Mouse (Mus musculus): Measurements from ENCODE around the gene Ajap1. TPM values are rescaled to one million over a fixed set of nuclear protein-coding genes. Genes with fewer than 3 reads are reported as not detected.
A peak's percentile ranks its signal among the peaks of the same experiment; 100 is the strongest.

Ajap1 gene
- polyA plus RNA-seq, 1 experiment from 2014 or later: 8.6 TPM

DNA sequence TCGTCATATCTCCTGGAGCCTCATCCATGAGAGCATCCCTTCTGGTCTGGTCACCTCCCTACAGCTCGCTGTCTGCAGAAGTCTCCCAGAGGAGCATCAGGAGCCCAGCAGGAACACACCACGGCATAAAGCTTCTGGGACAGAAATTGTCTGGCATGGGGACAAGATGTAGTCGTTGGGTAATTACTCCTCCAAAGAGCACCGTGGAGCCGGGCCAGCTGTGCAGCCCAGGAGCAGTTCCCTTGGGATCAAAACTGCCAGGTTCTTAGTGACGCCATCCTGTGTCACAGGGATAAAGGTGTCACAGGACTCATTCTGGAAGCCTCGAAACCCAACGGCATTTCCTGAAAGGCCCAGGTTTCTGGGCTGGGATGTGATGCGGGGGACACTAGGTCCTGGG, 40.1 kb downstream of the Ajap1 start:
- no peak overlapping the region for H3K4me2 ChIP-seq (replicated peaks)
- H3K27ac ChIP-seq: no peak overlapping the region
- no peaks in the 10 kb centered on the region for H3K9me3 ChIP-seq
- H3K4me1 ChIP-seq (replicated peaks): peaks cover 18% of the 10 kb centered on the region
- ATAC-seq: no peak
- H3K36me3 ChIP-seq: no peaks in the 10 kb centered on the region
- no peak overlapping the region for H3K9ac ChIP-seq (replicated peaks)
- 81% methylated on average over 10 of the region's 10 CpGs for WGBS
- no peaks in the 10 kb centered on the region for H3K27me3 ChIP-seq
- H3K4me3 ChIP-seq (replicated peaks): no peak overlapping the region

- no peaks in the 10 kb centered on the region for H3K36me3 ChIP-seq
- ATAC-seq: no peak
- H3K9me3 ChIP-seq: no peaks in the 10 kb centered on the region
- no peaks in the 10 kb centered on the region for H3K27me3 ChIP-seq
- no peak overlapping the region for H3K4me2 ChIP-seq (replicated peaks)
- no peak overlapping the region for H3K9ac ChIP-seq (replicated peaks)
- H3K4me1 ChIP-seq (replicated peaks): peaks cover 38% of the 10 kb centered on the region
- 83% methylated on average over 11 of the region's 11 CpGs for WGBS
- no peak overlapping the region for H3K4me3 ChIP-seq (replicated peaks)
- no peak overlapping the region for H3K27ac ChIP-seq
Observed at GRCm38 (mm10) chr4:153439868-153440267, 42.7 kb downstream of the Ajap1 start.

- H3K4me2 ChIP-seq (replicated peaks): no peak overlapping the region
- no peaks in the 10 kb centered on the region for H3K36me3 ChIP-seq
- 0 out of 2 replicates have a peak overlapping the region, but pooled peaks have one; percentile 32 for H3K9ac ChIP-seq (replicated peaks)
- WGBS: 49% methylated on average over 12 of the region's 12 CpGs
- no peak overlapping the region for H3K4me3 ChIP-seq (replicated peaks)
- no peaks in the 10 kb centered on the region for H3K27me3 ChIP-seq
- H3K4me1 ChIP-seq (replicated peaks): peaks cover 38% of the 10 kb centered on the region
- no peak overlapping the region for H3K27ac ChIP-seq
- H3K9me3 ChIP-seq: no peaks in the 10 kb centered on the region
- ATAC-seq: no peak
Observed at GRCm38 (mm10) chr4:153439031-153439430, 43.6 kb downstream of the Ajap1 start.

DNA sequence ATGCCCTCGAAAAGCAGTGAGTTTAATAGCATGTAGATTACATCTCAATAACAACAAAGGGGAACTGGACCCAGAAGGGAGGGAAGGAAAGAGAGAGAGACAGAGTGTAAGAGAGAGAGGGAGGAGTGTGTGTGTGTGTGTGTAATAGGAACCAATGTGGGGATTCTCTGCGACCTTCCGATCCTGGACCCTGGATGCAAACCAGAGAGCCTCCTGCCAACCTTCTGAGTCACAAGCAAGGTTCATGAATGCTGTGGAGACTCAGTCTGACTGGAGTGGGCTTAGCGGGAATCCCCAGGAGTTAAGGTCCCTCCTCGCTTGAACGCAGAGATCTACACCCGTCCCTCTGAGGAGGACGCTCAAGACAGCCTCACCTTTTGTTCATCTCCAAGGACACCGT, 45.4 kb downstream of the Ajap1 start:
- peaks cover 38% of the 10 kb centered on the region for H3K4me1 ChIP-seq (replicated peaks)
- no peak overlapping the region for H3K27ac ChIP-seq
- H3K4me2 ChIP-seq (replicated peaks): no peak overlapping the region
- 67% methylated on average over 9 of the region's 9 CpGs for WGBS
- H3K9me3 ChIP-seq: no peaks in the 10 kb centered on the region
- H3K9ac ChIP-seq (replicated peaks): no peak overlapping the region
- 0 out of 2 replicates have a peak, but pooled peaks cover 2% of the 10 kb centered on the region for H3K36me3 ChIP-seq
- no peak overlapping the region for H3K4me3 ChIP-seq (replicated peaks)
- no peak for ATAC-seq
- no peaks in the 10 kb centered on the region for H3K27me3 ChIP-seq

DNA sequence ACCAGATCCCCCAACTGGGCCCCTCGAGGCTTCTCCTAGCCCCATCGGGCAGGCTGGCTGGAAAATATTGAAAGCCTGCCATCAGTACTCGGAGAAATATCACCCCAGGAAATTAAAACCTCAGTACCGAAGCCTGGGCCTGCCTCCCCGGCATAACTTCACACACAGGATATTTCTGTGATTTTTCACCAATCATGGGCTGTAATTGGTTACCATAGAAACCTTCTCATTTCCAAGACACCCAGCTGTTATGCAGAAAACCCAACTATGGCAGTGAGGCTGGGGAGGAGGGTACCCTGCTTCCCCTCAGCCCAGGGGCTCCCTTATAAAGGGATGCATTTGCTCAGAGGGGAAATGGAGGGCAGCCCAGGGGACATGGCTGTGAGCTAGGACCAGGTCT, 46.7 kb downstream of the Ajap1 start:
- H3K9me3 ChIP-seq: no peaks in the 10 kb centered on the region
- H3K9ac ChIP-seq (replicated peaks): no peak overlapping the region
- H3K4me3 ChIP-seq (replicated peaks): no peak overlapping the region
- H3K27me3 ChIP-seq: no peaks in the 10 kb centered on the region
- no peak overlapping the region for H3K4me2 ChIP-seq (replicated peaks)
- H3K4me1 ChIP-seq (replicated peaks): peaks cover 38% of the 10 kb centered on the region
- no peak for ATAC-seq
- peaks cover 6% of the 10 kb centered on the region; the same call in 1 of the 2 replicates for H3K36me3 ChIP-seq
- peak overlapping the region; percentile 14; the same call in 1 of the 2 replicates for H3K27ac ChIP-seq
- 66% methylated on average over 5 of the region's 5 CpGs for WGBS

DNA sequence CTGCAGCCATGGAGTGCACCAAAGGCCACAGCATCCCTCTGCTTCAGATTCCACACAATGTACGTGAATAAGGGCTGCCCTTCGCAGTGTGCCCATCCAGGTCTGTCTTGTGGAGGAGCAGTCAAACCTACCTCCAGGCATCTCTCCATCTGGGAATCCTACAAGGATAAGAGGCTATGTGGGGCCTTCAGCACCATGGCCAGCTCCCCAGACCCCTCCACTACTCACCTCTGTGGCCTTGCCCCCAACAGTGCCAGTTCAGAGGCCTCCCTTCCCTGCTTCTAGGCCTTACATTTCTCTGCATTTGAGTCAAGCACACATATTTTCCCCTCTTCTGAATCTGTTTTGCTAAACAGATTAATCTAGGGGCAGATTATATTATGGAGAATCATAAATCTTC, 52.6 kb downstream of the Ajap1 start:
- Histone ChIP-seq H3K4me1 (replicated peaks) (peaks cover 16% of the 10 kb centered on the region), H3K9ac (replicated peaks) (no peak overlapping the region), H3K9me3 (peaks cover 10% of the 10 kb centered on the region; the same call in 1 of the 2 replicates), H3K27ac (no peak overlapping the region), H3K27me3 (no peaks in the 10 kb centered on the region), H3K4me2 (replicated peaks) (no peak overlapping the region), H3K4me3 (replicated peaks) (no peak overlapping the region), H3K36me3 (peaks cover 18% of the 10 kb centered on the region)
- 93% methylated on average over 2 of the region's 2 CpGs for WGBS
- no peak for ATAC-seq

- peaks cover 16% of the 10 kb centered on the region for H3K4me1 ChIP-seq (replicated peaks)
- H3K9ac ChIP-seq (replicated peaks): no peak overlapping the region
- H3K4me3 ChIP-seq (replicated peaks): no peak overlapping the region
- no peaks in the 10 kb centered on the region for H3K27me3 ChIP-seq
- WGBS: 76% methylated on average over 16 of the region's 16 CpGs
- no peak overlapping the region for H3K27ac ChIP-seq
- peaks cover 14% of the 10 kb centered on the region for H3K36me3 ChIP-seq
- no peak overlapping the region for H3K4me2 ChIP-seq (replicated peaks)
- no peak for ATAC-seq
- H3K9me3 ChIP-seq: peaks cover 10% of the 10 kb centered on the region; the same call in 1 of the 2 replicates
Observed at GRCm38 (mm10) chr4:153425961-153426656, 56.5 kb downstream of the Ajap1 start.

- Histone ChIP-seq H3K27ac (no peak overlapping the region), H3K4me1 (replicated peaks) (peaks cover 19% of the 10 kb centered on the region), H3K9ac (replicated peaks) (no peak overlapping the region), H3K4me2 (replicated peaks) (no peak overlapping the region), H3K27me3 (peaks cover 3% of the 10 kb centered on the region; the same call in 1 of the 2 replicates), H3K36me3 (peaks cover under 1% of the 10 kb centered on the region), H3K4me3 (replicated peaks) (no peak overlapping the region), H3K9me3 (peaks cover 2% of the 10 kb centered on the region; the same call in 1 of the 2 replicates)
- ATAC-seq: no peak
- WGBS: 85% methylated on average over 10 of the region's 10 CpGs
Observed at GRCm38 (mm10) chr4:153424324-153424723, 58.3 kb downstream of the Ajap1 start.

DNA sequence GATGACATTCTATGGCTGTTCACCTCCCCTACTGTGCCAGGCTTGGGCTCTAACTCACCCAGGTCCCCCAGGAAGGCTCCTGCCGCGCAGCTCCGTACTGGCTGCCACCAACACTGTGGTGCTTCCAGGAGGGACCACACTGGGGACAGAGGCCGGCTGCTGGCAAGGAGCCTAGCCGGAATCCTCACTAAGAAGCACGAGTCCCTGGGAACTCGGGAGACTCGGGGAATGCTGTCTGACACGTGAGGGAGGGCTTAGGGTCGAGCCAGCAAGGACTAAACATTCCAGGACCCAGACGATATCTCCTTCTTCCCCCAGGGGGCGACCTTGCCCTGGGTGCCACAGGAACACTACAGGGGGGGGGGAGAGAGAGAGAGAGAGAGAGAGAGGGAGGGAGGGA, 64.7 kb downstream of the Ajap1 start:
- peak overlapping the region; percentile 48 for H3K4me2 ChIP-seq (replicated peaks)
- ATAC-seq: peak; percentile 44
- H3K9me3 ChIP-seq: no peaks in the 10 kb centered on the region
- peak overlapping the region; percentile 16; the same call in 1 of the 2 replicates for H3K4me3 ChIP-seq (replicated peaks)
- H3K4me1 ChIP-seq (replicated peaks): peaks cover 24% of the 10 kb centered on the region
- no peak overlapping the region for H3K27ac ChIP-seq
- H3K36me3 ChIP-seq: no peaks in the 10 kb centered on the region
- WGBS: 7% methylated on average over 10 of the region's 12 CpGs
- peaks cover 3% of the 10 kb centered on the region; the same call in 1 of the 2 replicates for H3K27me3 ChIP-seq
- peak overlapping the region; percentile 42; the same call in 1 of the 2 replicates for H3K9ac ChIP-seq (replicated peaks)

- peak; percentile 62 for ATAC-seq
- 5% methylated on average over 23 of the region's 23 CpGs for WGBS
- Histone ChIP-seq H3K4me1 (replicated peaks) (peaks cover 24% of the 10 kb centered on the region), H3K36me3 (no peaks in the 10 kb centered on the region), H3K9ac (replicated peaks) (peak overlapping the region; percentile 42; the same call in 1 of the 2 replicates), H3K9me3 (no peaks in the 10 kb centered on the region), H3K27ac (no peak overlapping the region), H3K4me2 (replicated peaks) (peak overlapping the region; percentile 48), H3K27me3 (peaks cover 3% of the 10 kb centered on the region; the same call in 1 of the 2 replicates), H3K4me3 (replicated peaks) (peak overlapping the region; percentile 16; the same call in 1 of the 2 replicates)
Observed at GRCm38 (mm10) chr4:153417164-153417896, 65.3 kb downstream of the Ajap1 start.

GRCm38 (mm10) chr4:153416111-153416510, 66.5 kb downstream of the Ajap1 start:
- WGBS: 73% methylated on average over 9 of the region's 9 CpGs
- Histone ChIP-seq H3K36me3 (no peaks in the 10 kb centered on the region), H3K4me3 (replicated peaks) (no peak overlapping the region), H3K9me3 (no peaks in the 10 kb centered on the region), H3K27ac (no peak overlapping the region), H3K4me2 (replicated peaks) (no peak overlapping the region), H3K4me1 (replicated peaks) (peaks cover 24% of the 10 kb centered on the region), H3K9ac (replicated peaks) (no peak overlapping the region), H3K27me3 (peaks cover 3% of the 10 kb centered on the region; the same call in 1 of the 2 replicates)
- no peak for ATAC-seq

DNA sequence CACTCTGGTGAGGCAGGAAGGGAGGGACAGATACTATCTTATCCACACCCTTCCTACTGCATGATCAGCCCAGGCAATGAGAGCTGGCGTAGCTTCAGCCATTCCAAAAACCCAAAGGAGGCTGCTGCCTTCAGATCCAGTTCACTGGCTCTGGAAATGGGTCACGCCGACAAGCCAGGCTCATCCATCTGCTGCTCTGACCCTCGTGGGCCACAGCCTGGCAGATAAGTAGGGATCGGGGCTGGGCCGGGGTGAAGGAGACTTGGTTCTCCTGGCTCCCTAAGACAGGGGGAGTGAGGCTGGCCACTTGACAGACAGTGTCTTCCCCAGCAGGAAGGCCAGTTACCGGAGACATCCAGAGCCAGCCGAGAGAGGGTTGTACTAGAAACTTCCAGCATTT, 84.2 kb downstream of the Ajap1 start:
- Histone ChIP-seq H3K27ac (no peak overlapping the region), H3K9ac (replicated peaks) (no peak overlapping the region), H3K9me3 (no peaks in the 10 kb centered on the region), H3K4me2 (replicated peaks) (no peak overlapping the region), H3K4me1 (replicated peaks) (peaks cover 13% of the 10 kb centered on the region), H3K36me3 (no peaks in the 10 kb centered on the region), H3K27me3 (no peaks in the 10 kb centered on the region), H3K4me3 (replicated peaks) (no peak overlapping the region)
- WGBS: 91% methylated on average over 8 of the region's 8 CpGs
- no peak for ATAC-seq
